8 mouse cellular contexts compared by ENCODE assay signal in genomic region chr11:109425392-109426271, GRCm38 (mm10). TPM values are rescaled to one million over a fixed set of nuclear protein-coding genes. Genes with fewer than 3 reads are reported as not detected.
DNase-seq lines count a peak whose midpoint lies in the region; ATAC-seq lines count a peak whose summit lies in the region.

TSS of gene Amz2 (plus strand) at chr11:109425946.

- H3K4me2 ChIP-seq in kidney, embryonic 15.5 days: peak within 1 kb of the TSS; percentile 75

- peak within 1 kb of the TSS; percentile 92 for H3K27ac ChIP-seq in heart, embryonic 10.5 days
- H3K27ac ChIP-seq in kidney, embryonic 15.5 days: peak within 1 kb of the TSS; percentile 95

- peak within 1 kb of the TSS; percentile 73 for H3K4me3 ChIP-seq in heart, embryonic 10.5 days
- H3K4me3 ChIP-seq in kidney, embryonic 15.5 days (replicated peaks): peak within 1 kb of the TSS; percentile 73

- peaks cover 13% of the 10 kb centered on the region for H3K4me1 ChIP-seq in heart, embryonic 10.5 days
- H3K4me1 ChIP-seq in kidney, embryonic 15.5 days: peaks cover 13% of the 10 kb centered on the region

- ATAC-seq in erythroblast, adult 5-6 weeks (replicated peaks; ENCODE audit: low FRiP score, poor library complexity, severe bottlenecking): peak; percentile 91
- ATAC-seq in kidney, embryonic 15.5 days (replicated peaks; ENCODE audit: low FRiP score): peak; percentile 98
- ATAC-seq in monocyte, adult 5-6 weeks (replicated peaks; ENCODE audit: insufficient number of reproducible peaks, low FRiP score, low TSS enrichment, poor library complexity, severe bottlenecking): peak; percentile 91

- DNase-seq in B cell, adult 2 months: peak; percentile 100
- peak; percentile 100 for DNase-seq in brain, adult 2 months (ENCODE audit: low read depth, low spot score)
- peak; percentile 100 for DNase-seq in heart, embryonic 10.5 days (ENCODE audit: low spot score)
- DNase-seq in liver: peak; percentile 100
- peak; percentile 99 to 100 for DNase-seq in spleen, postnatal 4 days (ENCODE audit: low spot score in 2 of 2)

- peak within 1 kb of the TSS; percentile 67 for H3K9ac ChIP-seq in kidney, embryonic 15.5 days

- H3K27me3 ChIP-seq in heart, embryonic 10.5 days (ENCODE audit: insufficient read depth, poor library complexity, severe bottlenecking): no peaks in the 10 kb centered on the region
- H3K27me3 ChIP-seq in kidney, embryonic 15.5 days: no peaks in the 10 kb centered on the region

- H3K36me3 ChIP-seq in heart, embryonic 10.5 days: peaks cover 24% of the 10 kb centered on the region
- peaks cover 23% of the 10 kb centered on the region for H3K36me3 ChIP-seq in kidney, embryonic 15.5 days

- under 1% methylated on average over 65 of the region's 65 CpGs for WGBS in heart, embryonic 10.5 days
- under 1% methylated on average over 65 of the region's 65 CpGs for WGBS in kidney, embryonic 15.5 days

- no peaks in the 10 kb centered on the region for H3K9me3 ChIP-seq in heart, embryonic 10.5 days
- H3K9me3 ChIP-seq in kidney, embryonic 15.5 days (replicated peaks): no peaks in the 10 kb centered on the region

RNA-seq across cellular contexts. Expression of gene Amz2, which starts in this region (rescaled TPM):
- total RNA-seq in erythroblast, adult 5-6 weeks (2015; ENCODE audit: low replicate concordance): 16.9 and 38.6 TPM in 2 replicates
- 12.9 and 20.4 TPM in 2 replicates for total RNA-seq in erythroblast, adult 5-6 weeks (2017; ENCODE audit: low replicate concordance)
- 35.4 and 37.1 TPM in 2 replicates for polyA plus RNA-seq in heart, embryonic 10.5 days (2016; fragmentation: Nextera tagmentation; extraction: Ambion mirVana)
- 37.1 and 44.6 TPM in 2 replicates for polyA plus RNA-seq in kidney, embryonic 15.5 days (2015; fragmentation: Nextera tagmentation; extraction: Ambion mirVana)
- total RNA-seq in monocyte, adult 5-6 weeks (2017): 32.6 to 34.9 TPM (median 33.6 TPM) in 3 replicates

Comparison
In these comparisons a context has a peak if more than half of its experiments do, and no peak if none do; other contexts are left out.
1. Peak in every context shown above with its lines: DNase-seq, ATAC-seq, H3K4me3 ChIP-seq and H3K27ac ChIP-seq.